41 mouse cellular contexts compared by ENCODE assay signal in genomic region chr11:4078267-4078933, GRCm38 (mm10). TPM values are rescaled to one million over a fixed set of nuclear protein-coding genes. Genes with fewer than 3 reads are reported as not detected.
"Had no signal": no experiment of that assay in that cellular context is flagged by ENCODE, and none has a peak within 500 bp of the region (broad histone marks: within the 10 kb centered on the region; RNA-seq: fewer than 3 reads in every experiment).

No protein-coding gene starts in this region.

- H3K4me1 ChIP-seq: heart, embryonic 10.5 days; heart, embryonic 12.5 days; heart, embryonic 13.5 days; heart, embryonic 15.5 days; hindbrain, embryonic 10.5 days; hindbrain, embryonic 12.5 days; hindbrain, embryonic 13.5 days; hindbrain, embryonic 15.5 days; intestine, embryonic 15.5 days; kidney, embryonic 15.5 days had no signal

- H3K4me3 ChIP-seq: heart, adult 2 months; heart, embryonic 10.5 days; heart, embryonic 12.5 days; heart, embryonic 13.5 days; heart, embryonic 15.5 days; hindbrain, embryonic 10.5 days; hindbrain, embryonic 12.5 days; hindbrain, embryonic 13.5 days; hindbrain, embryonic 15.5 days; intestine, embryonic 15.5 days; kidney, embryonic 15.5 days; layer of hippocampus, adult 2 months had no signal

- DNase-seq: heart, adult 2 months; heart, postnatal 10 days; heart, postnatal 14 days; heart, postnatal 36 days; heart, postnatal 4 days; kidney, adult 11 months; kidney, adult 18-20 months; kidney, adult 2 months; kidney, adult 8-10 months; kidney, adult 9 months; kidney, postnatal 10 days; kidney, postnatal 14 days; kidney, postnatal 25 days; kidney, postnatal 36 days; kidney, postnatal 4 days; layer of hippocampus, adult 9-11 months had no signal

RNA-seq across cellular contexts. Expression of gene Sec14l3, which starts 13.8 kb away (rescaled TPM):
- polyA plus RNA-seq: heart, embryonic 10.5 days; heart, embryonic 11.5 days; heart, embryonic 12.5 days; heart, embryonic 13.5 days; heart, embryonic 14.5 days; hindbrain, embryonic 10.5 days; hindbrain, embryonic 11.5 days; hindbrain, embryonic 12.5 days; inflammation-experienced regulatory T-cells, adult 6 months; intestine, embryonic 14.5 days; intestine, embryonic 15.5 days; intestine, embryonic 16.5 days; intestine, postnatal 0 days; kidney, embryonic 14.5 days; kidney, embryonic 15.5 days; kidney, postnatal 0 days; large intestine, adult 2 months had no signal

RNA-seq across cellular contexts. Expression of gene Sec14l4, which starts 47.1 kb away (rescaled TPM):
- polyA plus RNA-seq: heart, embryonic 11.5 days; heart, embryonic 12.5 days; heart, embryonic 13.5 days; heart, embryonic 14.5 days; heart, postnatal 0 days; hindbrain, embryonic 10.5 days; hindbrain, embryonic 11.5 days; hindbrain, embryonic 12.5 days; hindbrain, embryonic 13.5 days; hindbrain, embryonic 14.5 days; hindbrain, embryonic 15.5 days; hindbrain, embryonic 16.5 days; hindbrain, postnatal 0 days; inflammation-experienced regulatory T-cells, adult 6 months; kidney, embryonic 14.5 days; kidney, embryonic 15.5 days; kidney, postnatal 0 days had no signal
